Mouse (Mus musculus) erythroblast, embryonic 14.5 days (primary cell): ENCODE results near the gene Chst10. TPM values are rescaled to one million over a fixed set of nuclear protein-coding genes. Genes with fewer than 3 reads are reported as not detected.

Source experiments
- H3K27me3 ChIP-seq: 2 replicates; pipeline ENCODE4 v1.6.1; 2012; ENCODE audit warnings: inconsistent platforms; ENCODE audit not compliant: control insufficient read depth
- H3K36me3 ChIP-seq: 2 replicates; pipeline ENCODE4 v1.6.1; 2012; ENCODE audit warnings: mild to moderate bottlenecking, inconsistent platforms; ENCODE audit not compliant: control insufficient read depth
- H3K4me1 ChIP-seq: 2 replicates; pipeline ENCODE4 v1.6.1; 2012; ENCODE audit warnings: inconsistent platforms; ENCODE audit not compliant: control insufficient read depth
- H3K4me3 ChIP-seq: replicated peaks from 2 replicates; pipeline ENCODE3; 2012; ENCODE audit warnings: moderate library complexity, mild to moderate bottlenecking, inconsistent platforms
- H3K9me3 ChIP-seq: 2 replicates; pipeline ENCODE4 v1.6.1; 2012; ENCODE audit warnings: low read length, inconsistent platforms, mixed read lengths; ENCODE audit not compliant: control insufficient read depth
- GATA1 ChIP-seq: IDR thresholded peaks from 2 replicates; pipeline ENCODE4 v1.6.1; 2012; ENCODE audit warnings: low read length, inconsistent platforms, mixed read lengths
- TAL1 ChIP-seq: IDR thresholded peaks from 3 replicates; pipeline ENCODE4 v1.6.1; 2012; ENCODE audit warnings: low read length, inconsistent platforms, mixed read lengths
- polyA plus RNA-seq: library from polyadenylated mRNA; stranded (reverse); fragments of >175 nt; gene quantifications from 2 replicates; pipeline ENCODE4 v1.2.3, GENCODE M21; 2012

The Chst10 gene
- polyA plus RNA-seq, 1 experiment = 0.02 TPM

DNA sequence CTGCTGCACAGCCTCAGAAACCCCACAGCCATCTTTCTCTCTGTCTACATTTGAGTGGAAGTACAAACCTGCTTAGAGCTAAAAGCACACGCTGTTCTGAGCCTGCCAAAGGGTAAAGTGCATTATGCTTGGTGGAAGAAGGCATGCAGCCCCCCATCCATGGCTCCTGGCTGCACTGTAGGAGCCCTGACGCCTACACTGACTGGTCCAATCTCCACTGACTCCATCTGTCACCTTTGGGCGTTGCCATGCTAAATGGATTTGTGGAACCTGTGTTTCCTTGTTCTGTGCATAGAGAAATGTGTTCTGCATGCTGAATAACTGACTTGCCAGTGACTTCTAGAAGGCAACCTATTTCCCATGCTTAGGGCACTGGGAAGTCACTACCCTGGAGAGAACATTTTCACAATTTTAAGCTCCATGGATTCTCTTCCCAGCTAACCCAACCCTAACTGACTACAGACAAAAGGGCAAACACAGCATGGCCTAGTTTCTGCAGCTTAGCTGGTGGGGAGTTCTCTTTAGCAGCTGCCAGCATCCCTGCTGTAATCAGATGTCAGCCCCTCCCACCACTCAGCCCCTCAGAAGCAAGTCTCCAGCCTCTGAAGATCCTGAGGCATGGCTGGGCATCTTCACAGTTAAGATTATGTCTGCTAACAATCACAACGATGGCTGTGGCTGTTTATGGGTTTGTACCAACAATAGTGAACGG, 21.1 kb downstream of the Chst10 start:
- Histone ChIP-seq H3K4me3 (no peak overlapping the region), H3K9me3 (no peaks in the 10 kb centered on the region), H3K36me3 (no peaks in the 10 kb centered on the region), H3K27me3 (no peaks in the 10 kb centered on the region), H3K4me1 (no peaks in the 10 kb centered on the region)
- TF ChIP-seq GATA1 (no peak), TAL1 (no peak)

- Histone ChIP-seq H3K36me3 (no peaks in the 10 kb centered on the region), H3K4me3 (no peak overlapping the region), H3K4me1 (no peaks in the 10 kb centered on the region), H3K9me3 (no peaks in the 10 kb centered on the region), H3K27me3 (no peaks in the 10 kb centered on the region)
- TF ChIP-seq TAL1 (no peak), GATA1 (no peak)
These were observed 24.1 kb downstream of the Chst10 start for GRCm38 (mm10) chr1:38873911-38874310.

GRCm38 (mm10) chr1:38871834-38872233, 26.1 kb downstream of the Chst10 start:
- Histone ChIP-seq H3K4me3 (no peak overlapping the region), H3K4me1 (no peaks in the 10 kb centered on the region), H3K9me3 (no peaks in the 10 kb centered on the region), H3K27me3 (no peaks in the 10 kb centered on the region), H3K36me3 (no peaks in the 10 kb centered on the region)
- no peak for TF ChIP-seq TAL1
- TF ChIP-seq GATA1 = no peak

- Histone ChIP-seq H3K36me3 (no peaks in the 10 kb centered on the region), H3K9me3 (no peaks in the 10 kb centered on the region), H3K27me3 (no peaks in the 10 kb centered on the region), H3K4me1 (no peaks in the 10 kb centered on the region), H3K4me3 (no peak overlapping the region)
- TF ChIP-seq TAL1 = no peak
- no peak for TF ChIP-seq GATA1
These were observed 28.4 kb downstream of the Chst10 start for GRCm38 (mm10) chr1:38869398-38870195.

GRCm38 (mm10) chr1:38866242-38866641, 31.7 kb downstream of the Chst10 start:
- no peak for TF ChIP-seq TAL1
- no peak for TF ChIP-seq GATA1
- Histone ChIP-seq H3K4me3 (no peak overlapping the region), H3K4me1 (no peaks in the 10 kb centered on the region), H3K27me3 (no peaks in the 10 kb centered on the region), H3K36me3 (no peaks in the 10 kb centered on the region), H3K9me3 (no peaks in the 10 kb centered on the region)

- Histone ChIP-seq H3K4me3 (no peak overlapping the region), H3K4me1 (no peaks in the 10 kb centered on the region), H3K36me3 (no peaks in the 10 kb centered on the region), H3K27me3 (no peaks in the 10 kb centered on the region), H3K9me3 (no peaks in the 10 kb centered on the region)
- no peak for TF ChIP-seq TAL1
- no peak for TF ChIP-seq GATA1
These were observed 33.6 kb downstream of the Chst10 start for GRCm38 (mm10) chr1:38864341-38864740.

- no peaks in the 10 kb centered on the region for H3K9me3 ChIP-seq
- TF ChIP-seq GATA1 (no peak), TAL1 (no peak)
- no peak overlapping the region for H3K4me3 ChIP-seq
- H3K36me3 ChIP-seq = no peaks in the 10 kb centered on the region
- H3K27me3 ChIP-seq = no peaks in the 10 kb centered on the region
- H3K4me1 ChIP-seq = no peaks in the 10 kb centered on the region
These were observed 35.7 kb downstream of the Chst10 start for GRCm38 (mm10) chr1:38862213-38862612.

- TF ChIP-seq GATA1 = no peak
- TF ChIP-seq TAL1 = no peak
- Histone ChIP-seq H3K4me3 (no peak overlapping the region), H3K9me3 (no peaks in the 10 kb centered on the region), H3K4me1 (no peaks in the 10 kb centered on the region), H3K27me3 (no peaks in the 10 kb centered on the region), H3K36me3 (no peaks in the 10 kb centered on the region)
These were observed 37.0 kb downstream of the Chst10 start for GRCm38 (mm10) chr1:38860867-38861524.

GRCm38 (mm10) chr1:38860207-38860606, 37.8 kb downstream of the Chst10 start:
- TF ChIP-seq TAL1 (no peak), GATA1 (no peak)
- no peak overlapping the region for H3K4me3 ChIP-seq
- no peaks in the 10 kb centered on the region for H3K27me3 ChIP-seq
- no peaks in the 10 kb centered on the region for H3K9me3 ChIP-seq
- no peaks in the 10 kb centered on the region for H3K4me1 ChIP-seq
- H3K36me3 ChIP-seq = no peaks in the 10 kb centered on the region
